Mouse (Mus musculus): ENCODE measurements around the gene Glrx2. TPM values are rescaled to one million over a fixed set of nuclear protein-coding genes. Genes with fewer than 3 reads are reported as not detected.

Gene Glrx2
- polyA plus RNA-seq, 1 experiment from 2014 or later = 150 TPM

DNA sequence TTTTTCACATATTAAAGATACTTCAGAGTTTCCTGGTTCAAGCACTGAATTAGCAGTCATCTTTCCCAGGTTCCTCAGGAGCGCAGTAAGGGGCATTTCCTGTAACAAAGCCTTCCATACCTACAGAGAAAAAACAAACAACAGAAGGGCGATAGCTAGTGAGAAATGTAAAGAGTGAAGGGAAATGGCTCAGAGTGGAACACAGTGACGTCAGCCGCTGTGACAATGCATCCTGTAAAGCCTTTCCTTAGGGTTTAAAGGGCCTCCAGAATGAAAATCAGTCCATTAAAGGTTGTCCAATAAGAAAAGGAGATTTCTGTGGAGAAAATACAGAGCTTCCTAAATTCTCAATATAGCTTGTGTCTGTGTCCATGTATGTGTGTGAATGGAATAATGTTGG lies 49.7 kb downstream of the Glrx2 start:
- Histone ChIP-seq H3K9me3 (no peaks in the 10 kb centered on the region), H3K4me1 (replicated peaks) (no peaks in the 10 kb centered on the region), H3K4me2 (no peak overlapping the region), H3K36me3 (peaks cover 65% of the 10 kb centered on the region), H3K27me3 (no peaks in the 10 kb centered on the region), H3K9ac (no peak overlapping the region), H3K27ac (replicated peaks) (no peak overlapping the region), H3K4me3 (no peak overlapping the region)
- no peak for ATAC-seq (ENCODE audit: low read depth)
- WGBS = 89% methylated on average over 4 of the region's 4 CpGs

DNA sequence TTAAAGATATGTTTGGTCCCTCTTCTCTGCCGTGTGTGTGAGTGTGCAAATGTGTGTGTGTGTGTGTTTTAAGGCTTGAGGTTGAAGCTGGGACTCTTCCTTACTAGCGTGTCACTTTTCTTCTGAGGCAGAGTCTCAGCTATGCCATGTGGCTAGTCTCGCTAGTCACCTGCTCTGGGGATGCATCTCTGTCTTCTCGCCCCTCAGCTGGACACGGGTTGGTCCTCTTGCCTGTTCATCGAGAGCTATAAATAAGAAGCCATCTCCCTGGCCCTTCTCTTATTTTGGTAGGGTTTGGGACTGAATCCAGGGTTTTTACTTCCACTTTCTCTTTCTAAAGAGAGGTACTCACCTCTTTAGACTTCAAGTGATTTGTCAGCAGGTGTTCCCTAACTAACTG lies 50.1 kb downstream of the Glrx2 start:
- no peaks in the 10 kb centered on the region for H3K4me1 ChIP-seq (replicated peaks)
- H3K4me3 ChIP-seq = no peak overlapping the region
- H3K4me2 ChIP-seq = no peak overlapping the region
- WGBS = 94% methylated on average over 6 of the region's 6 CpGs
- H3K9me3 ChIP-seq = no peaks in the 10 kb centered on the region
- H3K27ac ChIP-seq (replicated peaks) = no peak overlapping the region
- no peaks in the 10 kb centered on the region for H3K27me3 ChIP-seq
- H3K36me3 ChIP-seq = peaks cover 61% of the 10 kb centered on the region
- no peak for ATAC-seq (ENCODE audit: low read depth)
- no peak overlapping the region for H3K9ac ChIP-seq

DNA sequence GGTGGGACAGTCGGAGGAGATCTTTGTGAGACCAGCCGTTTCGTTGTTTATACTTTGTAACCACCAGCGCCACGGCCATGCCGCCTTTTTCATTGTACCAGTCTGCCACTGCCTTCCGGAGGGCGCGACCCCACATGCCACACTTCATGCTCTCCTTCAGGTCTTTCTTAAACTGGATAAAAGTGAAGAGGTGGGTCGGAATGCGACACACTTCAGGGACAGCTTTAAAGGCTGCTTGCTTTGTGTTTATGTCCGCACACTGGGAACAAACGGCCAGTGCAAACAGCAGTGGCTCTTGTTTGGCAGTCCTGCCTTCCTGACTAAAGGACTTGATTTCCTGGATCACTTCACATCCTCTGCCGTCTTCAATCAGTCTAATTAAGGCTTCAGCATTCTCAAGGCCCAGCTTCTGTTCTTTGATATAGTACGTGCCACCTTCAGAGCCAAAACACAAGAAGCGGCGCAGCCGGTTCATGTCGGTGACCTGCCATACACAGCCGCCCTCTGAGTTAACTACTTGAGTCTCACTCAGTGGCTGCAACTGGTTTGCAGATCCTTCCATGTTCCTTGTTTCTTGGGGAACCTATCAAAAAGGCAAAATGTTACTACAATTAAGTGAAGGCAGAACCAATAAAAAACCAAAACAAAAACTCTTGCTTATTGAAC lies 54.4 kb downstream of the Glrx2 start:
- WGBS = 65% methylated on average over 20 of the region's 20 CpGs
- no peaks in the 10 kb centered on the region for H3K27me3 ChIP-seq
- H3K4me2 ChIP-seq = no peak overlapping the region
- peaks cover 34% of the 10 kb centered on the region for H3K4me1 ChIP-seq (replicated peaks)
- no peaks in the 10 kb centered on the region for H3K9me3 ChIP-seq
- no peak overlapping the region for H3K4me3 ChIP-seq
- no peak for ATAC-seq (ENCODE audit: low read depth)
- H3K9ac ChIP-seq = no peak overlapping the region
- peaks cover 33% of the 10 kb centered on the region for H3K36me3 ChIP-seq
- H3K27ac ChIP-seq (replicated peaks) = no peak overlapping the region

DNA sequence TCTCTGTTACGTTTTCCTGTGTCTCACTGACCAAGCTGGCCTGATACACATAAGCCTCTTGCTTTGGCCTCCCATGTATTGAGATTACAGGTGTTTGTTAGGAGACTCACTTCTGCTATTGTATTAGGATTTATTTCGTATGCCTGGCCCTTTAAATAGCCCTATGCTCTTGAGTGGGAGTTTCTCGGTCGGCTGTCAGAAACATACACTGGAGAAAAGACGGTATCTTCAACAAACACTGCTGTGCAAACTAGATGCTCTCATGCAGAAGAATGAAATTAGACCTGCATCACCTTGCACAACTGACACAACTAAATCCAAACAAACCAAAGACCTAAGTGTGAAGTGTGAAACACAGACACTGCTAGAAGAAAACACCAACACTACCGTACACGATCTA lies 56.9 kb downstream of the Glrx2 start:
- Histone ChIP-seq H3K27ac (replicated peaks) (no peak overlapping the region), H3K27me3 (no peaks in the 10 kb centered on the region), H3K9me3 (no peaks in the 10 kb centered on the region), H3K4me3 (no peak overlapping the region), H3K9ac (no peak overlapping the region), H3K4me1 (replicated peaks) (peaks cover 42% of the 10 kb centered on the region), H3K4me2 (no peak overlapping the region), H3K36me3 (peaks cover 12% of the 10 kb centered on the region)
- no peak for ATAC-seq (ENCODE audit: low read depth)
- WGBS = 83% methylated on average over 7 of the region's 7 CpGs

DNA sequence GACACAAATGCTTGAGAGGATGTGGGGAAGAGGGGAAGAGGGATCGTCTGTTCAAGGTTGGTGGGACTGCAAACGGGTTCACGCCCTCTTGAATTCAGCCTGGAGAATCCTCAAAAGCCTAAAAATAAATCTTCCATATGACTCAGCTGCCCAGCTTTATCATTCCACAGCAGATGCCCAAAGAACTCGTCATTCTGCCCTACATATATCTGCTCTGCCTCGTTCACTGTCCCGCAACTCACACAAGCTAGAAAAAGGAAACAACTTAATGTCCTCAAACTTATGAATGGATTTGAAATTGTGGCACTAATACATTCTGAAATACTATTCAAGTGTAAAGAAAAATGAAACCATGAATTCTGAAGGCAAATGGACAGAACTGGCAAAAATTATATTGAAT lies 57.8 kb downstream of the Glrx2 start:
- peaks cover 51% of the 10 kb centered on the region for H3K4me1 ChIP-seq (replicated peaks)
- H3K9me3 ChIP-seq = no peaks in the 10 kb centered on the region
- no peak overlapping the region for H3K27ac ChIP-seq (replicated peaks)
- H3K9ac ChIP-seq = no peak overlapping the region
- 80% methylated on average over 6 of the region's 6 CpGs for WGBS
- no peak overlapping the region for H3K4me2 ChIP-seq
- H3K27me3 ChIP-seq = no peaks in the 10 kb centered on the region
- H3K4me3 ChIP-seq = no peak overlapping the region
- H3K36me3 ChIP-seq = peaks cover 12% of the 10 kb centered on the region
- ATAC-seq (ENCODE audit: low read depth) = no peak

DNA sequence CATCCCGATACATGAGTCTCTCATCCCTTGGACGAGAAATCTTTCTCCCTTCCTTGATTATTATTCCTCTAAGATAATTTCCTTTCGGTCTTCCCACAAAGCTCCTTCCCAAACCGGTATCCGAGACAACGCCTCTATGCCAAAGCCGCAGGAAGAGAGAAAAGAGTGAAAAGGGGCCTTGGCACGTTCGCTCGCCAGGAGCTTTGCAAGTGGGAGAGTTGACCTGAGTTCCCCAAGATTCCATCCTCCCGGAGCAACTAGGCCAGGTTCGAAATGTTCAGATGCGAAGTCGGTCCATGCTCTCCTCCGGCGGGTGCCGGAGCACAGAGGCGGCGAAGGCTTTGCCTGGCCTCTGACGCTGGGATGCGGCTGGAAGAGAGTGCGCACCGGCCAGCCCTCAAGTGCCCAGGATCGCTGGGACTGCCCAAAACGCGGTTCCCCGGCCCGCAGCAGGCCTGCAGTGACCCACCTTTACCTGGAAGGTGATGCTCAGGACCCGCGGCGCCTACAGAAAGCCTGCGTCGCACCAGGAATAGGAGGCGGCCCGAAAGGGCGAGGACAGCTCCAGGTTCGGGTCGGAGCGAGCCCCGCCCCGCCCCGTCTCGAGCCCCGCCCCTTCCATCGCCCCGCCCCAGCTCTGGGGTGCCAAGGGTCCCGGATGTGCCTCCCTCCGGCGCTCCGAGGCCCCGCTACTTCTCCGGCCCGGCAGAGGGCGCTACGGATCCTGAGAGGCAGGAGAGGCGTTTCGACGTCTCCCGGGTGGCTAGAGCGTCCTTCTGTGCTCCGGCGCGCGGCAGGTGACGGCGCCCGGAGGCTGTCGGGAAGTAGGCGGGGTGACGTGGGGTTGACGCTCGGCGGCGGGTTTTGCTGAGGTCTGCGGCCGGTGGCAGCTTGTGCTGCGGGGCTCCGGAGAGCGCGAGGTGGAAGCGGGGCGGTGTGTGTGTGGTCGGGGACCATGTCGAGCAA lies 60.6 kb downstream of the Glrx2 start, which contains the start of the genes Trove2 and Uchl5:
TSS of gene Trove2 (minus strand) at position 623 of the 966 bp plus-strand sequence.
TSS of gene Uchl5 (plus strand) at position 827 of the 966 bp plus-strand sequence.
- peak; percentile 97 for ATAC-seq (ENCODE audit: low read depth)
- H3K36me3 ChIP-seq = peaks cover 3% of the 10 kb centered on the region; the same call in 1 of the 2 replicates
- H3K9me3 ChIP-seq = no peaks in the 10 kb centered on the region
- peak within 1 kb of the TSS; percentile 95 for H3K4me2 ChIP-seq
- peak within 1 kb of the TSS; percentile 86 for H3K27ac ChIP-seq (replicated peaks)
- under 1% methylated on average over 82 of the region's 84 CpGs for WGBS
- H3K27me3 ChIP-seq = no peaks in the 10 kb centered on the region
- H3K9ac ChIP-seq = peak within 1 kb of the TSS; percentile 92
- peaks cover 46% of the 10 kb centered on the region for H3K4me1 ChIP-seq (replicated peaks)
- peak within 1 kb of the TSS; percentile 75 for H3K4me3 ChIP-seq

DNA sequence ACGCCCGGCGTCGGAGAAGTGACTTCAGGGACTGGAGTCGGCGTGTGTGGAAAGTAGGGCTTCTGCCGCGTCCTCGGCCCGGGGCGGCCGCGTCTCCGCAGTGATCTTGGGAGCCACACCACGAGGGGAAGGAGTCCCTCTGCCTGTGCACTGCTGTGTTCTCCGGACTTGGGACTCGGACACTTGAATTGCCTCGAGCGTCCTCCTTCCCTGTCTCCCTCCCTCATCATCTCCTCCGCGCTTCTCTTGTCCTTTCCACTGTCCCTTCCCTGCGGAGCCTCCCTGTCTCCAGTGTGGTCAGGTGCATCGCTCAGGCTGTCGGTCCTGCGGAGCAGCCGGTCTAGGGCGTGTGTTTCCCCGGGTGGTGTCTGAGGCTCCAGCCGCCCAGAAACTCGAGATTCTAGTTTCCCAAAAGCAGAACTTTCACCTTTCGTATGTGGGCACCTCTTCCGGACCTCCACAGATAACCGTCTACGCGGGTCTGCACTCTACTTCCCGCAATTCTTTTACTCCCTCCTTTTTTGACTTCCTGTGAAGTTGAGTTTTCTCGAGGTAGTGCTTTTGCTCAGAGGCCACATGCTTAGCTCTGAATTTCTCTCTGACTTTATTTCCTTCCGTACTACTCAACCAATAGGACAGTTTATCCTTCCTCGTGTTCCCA lies 61.5 kb downstream of the Glrx2 start:
- Histone ChIP-seq H3K9ac (peak overlapping the region; percentile 92), H3K4me2 (peak overlapping the region; percentile 95), H3K27ac (replicated peaks) (peak overlapping the region; percentile 80), H3K4me1 (replicated peaks) (peaks cover 42% of the 10 kb centered on the region), H3K4me3 (peak overlapping the region; percentile 75), H3K9me3 (no peaks in the 10 kb centered on the region), H3K36me3 (peaks cover 3% of the 10 kb centered on the region; the same call in 1 of the 2 replicates), H3K27me3 (no peaks in the 10 kb centered on the region)
- ATAC-seq (ENCODE audit: low read depth) = peak; percentile 70
- WGBS = under 1% methylated on average over 33 of the region's 39 CpGs

DNA sequence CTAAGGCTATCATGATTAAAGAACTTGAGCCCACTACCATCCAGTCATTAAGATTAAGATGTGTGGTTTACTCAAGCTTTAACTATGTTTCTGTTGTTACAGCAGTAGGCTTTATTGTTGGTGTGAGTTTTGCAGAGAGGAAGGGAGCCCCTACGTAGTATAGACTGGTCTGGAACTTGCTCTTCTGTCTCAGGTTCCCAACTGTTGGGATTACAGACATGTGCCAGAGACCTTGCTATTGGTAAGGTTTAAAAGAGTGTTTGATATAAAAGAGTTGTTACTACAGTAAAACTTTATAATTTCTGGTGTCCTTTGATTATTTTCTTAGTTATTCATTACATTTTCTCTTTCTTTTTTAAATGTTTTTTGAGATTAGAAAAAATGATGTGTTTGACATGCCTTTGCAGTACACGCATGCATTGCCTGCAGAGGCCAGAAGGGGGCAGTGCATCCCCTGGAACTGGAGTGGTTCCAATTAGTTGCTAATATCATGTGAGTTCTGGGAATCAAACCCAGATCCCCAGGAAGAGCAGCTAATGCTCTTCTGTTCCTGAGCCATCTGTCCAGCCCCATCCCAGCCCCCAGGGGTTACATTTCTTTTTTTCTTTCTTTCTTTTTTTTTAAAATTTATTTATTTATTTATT lies 72.6 kb downstream of the Glrx2 start:
- Histone ChIP-seq H3K4me3 (no peak overlapping the region), H3K4me2 (no peak overlapping the region), H3K4me1 (replicated peaks) (no peaks in the 10 kb centered on the region), H3K9me3 (no peaks in the 10 kb centered on the region), H3K36me3 (0 out of 2 replicates have a peak, but pooled peaks cover 3% of the 10 kb centered on the region), H3K27ac (replicated peaks) (no peak overlapping the region), H3K9ac (no peak overlapping the region), H3K27me3 (no peaks in the 10 kb centered on the region)
- no peak for ATAC-seq (ENCODE audit: low read depth)
- WGBS = 78% methylated on average over 2 of the region's 2 CpGs

Other genes with a start within 250 kb of the Glrx2 start
- gene B3galt2, start 75.7 kb upstream of the Glrx2 start, polyA plus RNA-seq (2015; fragmentation: Nextera tagmentation; extraction: Ambion mirVana) = 3.8 and 4.9 TPM in 2 replicates
- gene Cdc73, start 13.4 kb upstream of the Glrx2 start, polyA plus RNA-seq (2015; fragmentation: Nextera tagmentation; extraction: Ambion mirVana) = 20.6 and 23.3 TPM in 2 replicates
- gene Trove2, start 60.7 kb downstream of the Glrx2 start, polyA plus RNA-seq (2015; fragmentation: Nextera tagmentation; extraction: Ambion mirVana) = 29.7 and 33.5 TPM in 2 replicates
- gene Uchl5, start 60.9 kb downstream of the Glrx2 start, polyA plus RNA-seq (2015; fragmentation: Nextera tagmentation; extraction: Ambion mirVana) = 68.3 and 86.5 TPM in 2 replicates

Measured in neural tube, embryonic 13.5 days (tissue).